Mouse (Mus musculus) CH12.LX (cell line): Measurements from ENCODE around the gene Mob1a. TPM values are rescaled to one million over a fixed set of nuclear protein-coding genes. Genes with fewer than 3 reads are reported as not detected.

Experiments used
- DNase-seq: peaks from one replicate; pipeline ENCODE4 v3.0.0-alpha.2; 2013; ENCODE audit errors: extremely low read depth
- H3K27ac ChIP-seq: 2 replicates; pipeline ENCODE4 v1.5.1; 2012; ENCODE audit warnings: low read depth, mild to moderate bottlenecking, control low read depth, moderate library complexity; ENCODE audit not compliant: insufficient read depth
- H3K27me3 ChIP-seq: replicated peaks from 2 replicates; pipeline ENCODE3; 2012; ENCODE audit warnings: inconsistent platforms
- H3K36me3 ChIP-seq, 2 experiments: replicated peaks in 1 of 2; 2 replicates each; pipeline versions ENCODE3 to v1.6.1; 2012; ENCODE audit warnings: inconsistent platforms in 1 of 2, low read length in 1 of 2, mild to moderate bottlenecking in 1 of 2, mixed read lengths in 1 of 2, moderate library complexity in 1 of 2; ENCODE audit not compliant: control insufficient read depth in 1 of 2, insufficient read depth in 1 of 2
- H3K4me1 ChIP-seq, 2 experiments: 2 replicates each; pipeline ENCODE4 v1.6.1; 2012; ENCODE audit warnings: inconsistent platforms in 1 of 2, moderate library complexity in 1 of 2; ENCODE audit not compliant: insufficient read depth in 2 of 2, control insufficient read depth in 1 of 2
- H3K4me2 ChIP-seq: 2 replicates; pipeline ENCODE4 v1.6.1; 2012; ENCODE audit warnings: low read depth, mild to moderate bottlenecking, control low read depth; ENCODE audit not compliant: poor library complexity, insufficient read depth, severe bottlenecking
- H3K4me3 ChIP-seq, 3 experiments: fragments of 150-350 bp in 1 of 3; sonication (generic) in 1 of 3; replicated peaks in 1 of 3; 2 replicates each; pipeline versions ENCODE3 to v1.5.1; 2011 to 2012; ENCODE audit warnings: low read depth in 2 of 3, low read length in 2 of 3, mild to moderate bottlenecking in 2 of 3, moderate library complexity in 2 of 3, control low read depth in 1 of 3, improper control_type of control experiment in 1 of 3, inconsistent platforms in 1 of 3, mixed read lengths in 1 of 3; ENCODE audit not compliant: poor library complexity in 1 of 3
- H3K79me2 ChIP-seq: replicated peaks from 2 replicates; pipeline ENCODE4 v1.6.1; 2012; ENCODE audit warnings: mild to moderate bottlenecking, moderate library complexity; ENCODE audit not compliant: control insufficient read depth, poor library complexity, insufficient read depth, severe bottlenecking; ENCODE audit errors: extremely low read depth
- H3K9ac ChIP-seq: 2 replicates; pipeline ENCODE4 v1.6.1; 2012; ENCODE audit warnings: low read depth, mild to moderate bottlenecking, control low read depth, moderate library complexity; ENCODE audit not compliant: insufficient read depth
- H3K9me3 ChIP-seq: replicated peaks from 2 replicates; pipeline ENCODE3; 2012; ENCODE audit warnings: low read length, inconsistent platforms, mixed read lengths
- BHLHE40 ChIP-seq: IDR thresholded peaks from 2 replicates; pipeline ENCODE4 v1.6.1; 2011; ENCODE audit warnings: mild to moderate bottlenecking, low read depth, low read length, improper control_type of control experiment
- CHD1 ChIP-seq: IDR thresholded peaks from 2 replicates; pipeline ENCODE4 v1.6.1; 2012; ENCODE audit warnings: low read depth, low read length, improper control_type of control experiment, inconsistent platforms
- CHD2 ChIP-seq: IDR thresholded peaks from 2 replicates; pipeline ENCODE4 v1.6.1; 2011; ENCODE audit warnings: low read length, improper control_type of control experiment
- CTCF ChIP-seq, 2 experiments: IDR thresholded peaks in 1 of 2; conservative IDR thresholded peaks in 1 of 2; 2 replicates each; pipeline ENCODE4 v1.5.1; 2011 to 2012; ENCODE audit warnings: low read depth in 2 of 2, low read length in 2 of 2, improper control_type of control experiment in 1 of 2, inconsistent platforms in 1 of 2, mild to moderate bottlenecking in 1 of 2, moderate library complexity in 1 of 2
- E2F4 ChIP-seq: IDR thresholded peaks from 2 replicates; pipeline ENCODE4 v1.6.1; 2011; ENCODE audit warnings: low read depth, low read length, improper control_type of control experiment; ENCODE audit not compliant: insufficient replicate concordance
- ELF1 ChIP-seq: IDR thresholded peaks from 2 replicates; pipeline ENCODE4 v1.6.1; 2014; ENCODE audit warnings: low read depth, mild to moderate bottlenecking, inconsistent platforms, low read length, improper control_type of control experiment
- ETS1 ChIP-seq: conservative IDR thresholded peaks from 2 replicates; pipeline ENCODE4 v1.6.1; 2012; ENCODE audit warnings: low read depth, mild to moderate bottlenecking, inconsistent platforms, low read length, improper control_type of control experiment, moderate library complexity
- HCFC1 ChIP-seq: IDR thresholded peaks from 2 replicates; pipeline ENCODE4 v1.6.1; 2012; ENCODE audit warnings: low read depth, mild to moderate bottlenecking, inconsistent platforms, low read length, improper control_type of control experiment
- IRF4 ChIP-seq: IDR thresholded peaks from 2 replicates; pipeline ENCODE4 v1.6.1; 2014; ENCODE audit warnings: low read depth, mild to moderate bottlenecking, inconsistent platforms, low read length, improper control_type of control experiment
- KAT2A ChIP-seq: IDR thresholded peaks from 2 replicates; pipeline ENCODE4 v1.6.1; 2012; ENCODE audit warnings: low read length, improper control_type of control experiment, inconsistent platforms; ENCODE audit not compliant: insufficient replicate concordance
- MAFK ChIP-seq: IDR thresholded peaks from 2 replicates; pipeline ENCODE4 v1.6.1; 2011; ENCODE audit warnings: low read length, improper control_type of control experiment; ENCODE audit not compliant: insufficient replicate concordance
- MAX ChIP-seq: IDR thresholded peaks from 2 replicates; pipeline ENCODE4 v1.6.1; 2011; ENCODE audit warnings: low read length, improper control_type of control experiment
- MAZ ChIP-seq: IDR thresholded peaks from 2 replicates; pipeline ENCODE4 v1.6.1; 2012; ENCODE audit warnings: low read depth, mild to moderate bottlenecking, inconsistent platforms, low read length, improper control_type of control experiment, moderate library complexity
- MEF2A ChIP-seq: IDR thresholded peaks from 2 replicates; pipeline ENCODE4 v1.6.1; 2014; ENCODE audit warnings: low read depth, mild to moderate bottlenecking, inconsistent platforms, low read length, improper control_type of control experiment, borderline replicate concordance
- MXI1 ChIP-seq: IDR thresholded peaks from 2 replicates; pipeline ENCODE4 v1.6.1; 2011; ENCODE audit warnings: mild to moderate bottlenecking, low read depth, low read length, improper control_type of control experiment
- MYC ChIP-seq: IDR thresholded peaks from 2 replicates; pipeline ENCODE4 v1.6.1; 2011; ENCODE audit warnings: low read depth, mild to moderate bottlenecking, improper control_type of control experiment, low read length
- NELFE ChIP-seq: IDR thresholded peaks from 2 replicates; pipeline ENCODE4 v1.6.1; 2011; ENCODE audit warnings: low read depth, low read length, improper control_type of control experiment
- NRF1 ChIP-seq: IDR thresholded peaks from 2 replicates; pipeline ENCODE4 v1.6.1; 2014; ENCODE audit warnings: low read depth, mild to moderate bottlenecking, inconsistent platforms, low read length, improper control_type of control experiment, moderate library complexity
- PAX5 ChIP-seq: IDR thresholded peaks from 2 replicates; pipeline ENCODE4 v1.6.1; 2012; ENCODE audit warnings: low read length, inconsistent platforms, mixed read lengths
- POLR2A ChIP-seq: IDR thresholded peaks from 2 replicates; pipeline ENCODE4 v1.6.1; 2011; ENCODE audit warnings: low read depth, mild to moderate bottlenecking, improper control_type of control experiment, low read length
- POLR2AphosphoS2 ChIP-seq: IDR thresholded peaks from 2 replicates; pipeline ENCODE4 v1.6.1; 2011; ENCODE audit warnings: low read depth, low read length, improper control_type of control experiment
- RAD21 ChIP-seq: IDR thresholded peaks from 2 replicates; pipeline ENCODE4 v1.6.1; 2011; ENCODE audit warnings: low read depth, mild to moderate bottlenecking, low read length, improper control_type of control experiment, moderate library complexity
- SIN3A ChIP-seq: IDR thresholded peaks from 2 replicates; pipeline ENCODE4 v1.6.1; 2012; ENCODE audit warnings: low read length, improper control_type of control experiment, inconsistent platforms
- SMC3 ChIP-seq: IDR thresholded peaks from 2 replicates; pipeline ENCODE4 v1.6.1; 2011; ENCODE audit warnings: low read depth, low read length, improper control_type of control experiment
- TBP ChIP-seq: conservative IDR thresholded peaks from 2 replicates; pipeline ENCODE4 v1.6.1; 2011; ENCODE audit warnings: low read depth, low read length, improper control_type of control experiment
- TCF12 ChIP-seq: IDR thresholded peaks from 2 replicates; pipeline ENCODE4 v1.6.1; 2014; ENCODE audit warnings: low read depth, mild to moderate bottlenecking, inconsistent platforms, low read length, improper control_type of control experiment
- UBTF ChIP-seq: IDR thresholded peaks from 2 replicates; pipeline ENCODE4 v1.6.1; 2012; ENCODE audit warnings: low read depth, mild to moderate bottlenecking, inconsistent platforms, low read length, improper control_type of control experiment, moderate library complexity
- USF2 ChIP-seq: conservative IDR thresholded peaks from 2 replicates; pipeline ENCODE4 v1.6.1; 2011; ENCODE audit warnings: low read depth, low read length, improper control_type of control experiment
- ZMIZ1 ChIP-seq: IDR thresholded peaks from 2 replicates; pipeline ENCODE4 v1.6.1; 2012; ENCODE audit warnings: low read depth, mild to moderate bottlenecking, inconsistent platforms, low read length, improper control_type of control experiment
- ZNF384 ChIP-seq: IDR thresholded peaks from 2 replicates; pipeline ENCODE4 v1.6.1; 2012; ENCODE audit warnings: low read depth, low read length, improper control_type of control experiment, inconsistent platforms
- dilution Hi-C: fragments of 300-500 bp; cut with MboI; formaldehyde crosslinking; loops from 2 replicates; pipeline ENCODE4 v1.14.3; 2020; ENCODE audit warnings: low sequenced_read_pairs; ENCODE audit not compliant: extremely low pct_unique_long_range_greater_than_20kb, extremely low pct_ligation_motif_present
- in situ Hi-C: fragments of 300-500 bp; cut with MboI; formaldehyde crosslinking; loops from 3 replicates; pipeline ENCODE4 v1.14.3; 2019; ENCODE audit warnings: low sequenced_read_pairs, low pct_ligation_motif_present, low pct_unique_long_range_greater_than_20kb, mixed read lengths
- polyA plus RNA-seq: library from polyadenylated mRNA; unstranded; fragments of >175 nt; gene quantifications from 2 replicates; pipeline ENCODE4 v1.2.1, GENCODE M21; 2012; ENCODE audit warnings: low read depth; ENCODE audit not compliant: insufficient read length
- total RNA-seq, 2 experiments: library from RNA; depleted of rRNA; stranded (reverse); fragments of 300-350 nt in 1 of 2; fragments of >200 nt in 1 of 2; gene quantifications; 2 replicates each; pipeline ENCODE4 v1.2.3; 2012 to 2014

Mob1a gene
- total and polyA plus RNA-seq, 3 experiments: 82.6 to 182 (median 99.8) TPM

- in situ Hi-C loops (no loop called here), dilution Hi-C loops (no loop called here)
- no peak for TF ChIP-seq CTCF (conservative IDR thresholded peaks at IDR 0.05 in 1 of 2, IDR thresholded peaks at IDR 0.05 in 1 of 2; ENCODE audit: low read depth in 2 of 2, low read length in 2 of 2)
- TF ChIP-seq CHD2: no peak
- 0 out of 2 replicates have a peak, but pooled peaks have one; percentile 12 for TF ChIP-seq MYC
- peak; percentile 95 for TF ChIP-seq SIN3A
- Histone ChIP-seq H3K9me3 (no peaks in the 10 kb centered on the region), H3K27ac (no peak overlapping the region; the same call in 1 of the 2 replicates), H3K79me2 (peaks cover 54% of the 10 kb centered on the region), H3K4me3 (peak overlapping the region; percentile 89 to 98 (median 97)), H3K36me3 (peaks cover 26 to 41% of the 10 kb centered on the region in 2 experiments), H3K4me2 (peak overlapping the region; percentile 96), H3K9ac (peak overlapping the region; percentile 97), H3K4me1 (peaks cover 9 to 42% of the 10 kb centered on the region in 2 experiments), H3K27me3 (no peaks in the 10 kb centered on the region)
- peak; percentile 61 for DNase-seq
Observed at GRCm38 (mm10) chr6:83316022-83316421, 9.8 kb upstream of the Mob1a start.

- peak; percentile 93 for DNase-seq
- dilution Hi-C loops (no loop called here), in situ Hi-C loops (no loop called here)
- Histone ChIP-seq H3K4me1 (peaks cover 9 to 47% of the 10 kb centered on the region in 2 experiments), H3K36me3 (peaks cover 14 to 29% of the 10 kb centered on the region in 2 experiments), H3K79me2 (peaks cover 47% of the 10 kb centered on the region), H3K27ac (peak overlapping the region; percentile 95), H3K4me2 (0 out of 2 replicates have a peak overlapping the region, but pooled peaks have one; percentile 5), H3K4me3 (peak overlapping the region; percentile 89 to 98 (median 97)), H3K9me3 (no peaks in the 10 kb centered on the region), H3K27me3 (no peaks in the 10 kb centered on the region), H3K9ac (peak overlapping the region; percentile 97)
- TF ChIP-seq POLR2A (peak; percentile 96), MEF2A (peak; percentile 12; the same call in 1 of the 2 replicates), USF2 (no peak), E2F4 (no peak), MAX (peak; percentile 92; the same call in 1 of the 2 replicates), TCF12 (peak; percentile 80), ETS1 (peak; percentile 6; the same call in 1 of the 2 replicates), SIN3A (peak; percentile 88; the same call in 1 of the 2 replicates), IRF4 (peak; percentile 36; the same call in 1 of the 2 replicates), UBTF (0 out of 2 replicates have a peak, but pooled peaks have one; percentile 34), MAFK (no peak), KAT2A (peak; percentile 53; the same call in 1 of the 2 replicates), TBP (peak; percentile 77), HCFC1 (peak; percentile 44; the same call in 1 of the 2 replicates), CTCF (conservative IDR thresholded peaks at IDR 0.05 in 1 of 2, IDR thresholded peaks at IDR 0.05 in 1 of 2; ENCODE audit: low read depth in 2 of 2, low read length in 2 of 2) (peak; percentile 41 to 68; a peak in 3 of 4 replicates), MAZ (peak; percentile 39; the same call in 1 of the 2 replicates), ZMIZ1 (peak; percentile 89), POLR2AphosphoS2 (peak; percentile 91), NRF1 (peak; percentile 44; the same call in 1 of the 2 replicates), MYC (peak; percentile 97), NELFE (peak; percentile 91), RAD21 (peak; percentile 39), CHD2 (peak; percentile 83), BHLHE40 (peak; percentile 61), SMC3 (peak; percentile 41), MXI1 (peak; percentile 98), PAX5 (no peak), ELF1 (peak; percentile 38; the same call in 1 of the 2 replicates), CHD1 (no peak), ZNF384 (no peak)
Observed at GRCm38 (mm10) chr6:83317108-83317741, 8.6 kb upstream of the Mob1a start.
